Mouse (Mus musculus): Measurements from ENCODE around the gene Suclg2. TPM values are rescaled to one million over a fixed set of nuclear protein-coding genes. Genes with fewer than 3 reads are reported as not detected.
A peak's percentile ranks its signal among the peaks of the same experiment; 100 is the strongest.

Gene Suclg2
- polyA plus RNA-seq, 1 experiment from 2014 or later = 103 TPM

GRCm38 (mm10) chr6:95581893-95582292, 136.7 kb downstream of the Suclg2 start:
- DNase-seq (ENCODE audit: low spot score) = no peak

GRCm38 (mm10) chr6:95579792-95580191, 138.8 kb downstream of the Suclg2 start:
- Histone ChIP-seq H3K27ac (ENCODE audit: low read depth) (no peak overlapping the region), H3K9me3 (ENCODE audit: control insufficient read depth, low read length) (peaks cover 9% of the 10 kb centered on the region; the same call in 1 of the 2 replicates), H3K9ac (ENCODE audit: low read length) (no peak overlapping the region), H3K27me3 (replicated peaks; ENCODE audit: control insufficient read depth, insufficient read depth, low read length) (no peaks in the 10 kb centered on the region), H3K4me3 (ENCODE audit: low read depth, low read length) (no peak overlapping the region), H3K4me2 (ENCODE audit: low read length) (no peak overlapping the region), H3K36me3 (ENCODE audit: control insufficient read depth, insufficient read depth, low read length) (peaks cover 3% of the 10 kb centered on the region; the same call in 1 of the 2 replicates), H3K4me1 (replicated peaks; ENCODE audit: control insufficient read depth, insufficient read depth, low read length) (peaks cover 8% of the 10 kb centered on the region; the same call in 1 of the 2 replicates)
- ATAC-seq (replicated peaks; ENCODE audit: low FRiP score, low TSS enrichment, low read depth) (no peak), DNase-seq (ENCODE audit: low spot score) (no peak)
- WGBS = 69% methylated on average over 4 of the region's 4 CpGs

More at GRCm38 (mm10) chr6:95581893-95582292, 136.7 kb downstream of the Suclg2 start:
- Histone ChIP-seq H3K27me3 (replicated peaks; ENCODE audit: control insufficient read depth, insufficient read depth, low read length) (no peaks in the 10 kb centered on the region), H3K4me1 (replicated peaks; ENCODE audit: control insufficient read depth, insufficient read depth, low read length) (0 out of 2 replicates have a peak, but pooled peaks cover 3% of the 10 kb centered on the region), H3K36me3 (ENCODE audit: control insufficient read depth, insufficient read depth, low read length) (peaks cover under 1% of the 10 kb centered on the region; the same call in 1 of the 2 replicates), H3K9me3 (ENCODE audit: control insufficient read depth, low read length) (peaks cover 9% of the 10 kb centered on the region; the same call in 1 of the 2 replicates), H3K27ac (ENCODE audit: low read depth) (no peak overlapping the region), H3K9ac (ENCODE audit: low read length) (no peak overlapping the region), H3K4me3 (ENCODE audit: low read depth, low read length) (no peak overlapping the region), H3K4me2 (ENCODE audit: low read length) (no peak overlapping the region)
- no peak for ATAC-seq (replicated peaks; ENCODE audit: low FRiP score, low TSS enrichment, low read depth)
- WGBS = 74% methylated on average over 3 of the region's 3 CpGs

DNA sequence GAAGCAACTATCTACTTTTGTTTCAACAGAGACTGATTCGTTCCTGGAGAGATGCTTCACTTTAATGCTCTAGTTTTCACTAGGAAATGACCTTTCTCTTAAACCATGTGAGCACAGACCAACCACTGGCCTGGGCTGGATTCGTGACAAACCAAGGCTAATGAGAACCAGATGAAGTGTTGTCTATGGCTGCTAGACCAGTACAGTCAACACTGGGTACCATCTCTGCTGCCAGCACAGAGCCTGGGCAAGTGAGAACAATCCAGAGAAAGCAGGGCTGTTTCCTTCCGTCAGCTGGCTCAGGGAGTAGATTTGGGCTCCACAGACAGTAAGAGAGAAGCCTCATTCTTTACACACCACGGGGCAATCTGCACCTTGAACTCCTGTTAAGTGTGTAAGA, 143.1 kb downstream of the Suclg2 start:
- Histone ChIP-seq H3K36me3 (ENCODE audit: control insufficient read depth, insufficient read depth, low read length) (0 out of 2 replicates have a peak, but pooled peaks cover 3% of the 10 kb centered on the region), H3K4me2 (ENCODE audit: low read length) (no peak overlapping the region), H3K9me3 (ENCODE audit: control insufficient read depth, low read length) (no peaks in the 10 kb centered on the region), H3K27me3 (replicated peaks; ENCODE audit: control insufficient read depth, insufficient read depth, low read length) (no peaks in the 10 kb centered on the region), H3K4me3 (ENCODE audit: low read depth, low read length) (no peak overlapping the region), H3K4me1 (replicated peaks; ENCODE audit: control insufficient read depth, insufficient read depth, low read length) (peaks cover 12% of the 10 kb centered on the region; the same call in 1 of the 2 replicates), H3K9ac (ENCODE audit: low read length) (no peak overlapping the region), H3K27ac (ENCODE audit: low read depth) (no peak overlapping the region)
- ATAC-seq (replicated peaks; ENCODE audit: low FRiP score, low TSS enrichment, low read depth) (no peak), DNase-seq (ENCODE audit: low spot score) (no peak)
- 54% methylated on average over 4 of the region's 4 CpGs for WGBS

- Histone ChIP-seq H3K36me3 (ENCODE audit: control insufficient read depth, insufficient read depth, low read length) (0 out of 2 replicates have a peak, but pooled peaks cover 3% of the 10 kb centered on the region), H3K4me3 (ENCODE audit: low read depth, low read length) (no peak overlapping the region), H3K4me2 (ENCODE audit: low read length) (no peak overlapping the region), H3K9me3 (ENCODE audit: control insufficient read depth, low read length) (no peaks in the 10 kb centered on the region), H3K9ac (ENCODE audit: low read length) (no peak overlapping the region), H3K27ac (ENCODE audit: low read depth) (peak overlapping the region; percentile 10; the same call in 1 of the 2 replicates), H3K27me3 (replicated peaks; ENCODE audit: control insufficient read depth, insufficient read depth, low read length) (no peaks in the 10 kb centered on the region), H3K4me1 (replicated peaks; ENCODE audit: control insufficient read depth, insufficient read depth, low read length) (peaks cover 12% of the 10 kb centered on the region; the same call in 1 of the 2 replicates)
- DNase-seq (ENCODE audit: low spot score) (no peak), ATAC-seq (replicated peaks; ENCODE audit: low FRiP score, low TSS enrichment, low read depth) (no peak)
- WGBS = 34% methylated on average over 3 of the region's 3 CpGs
These were observed 143.7 kb downstream of the Suclg2 start for GRCm38 (mm10) chr6:95574867-95575266.

DNA sequence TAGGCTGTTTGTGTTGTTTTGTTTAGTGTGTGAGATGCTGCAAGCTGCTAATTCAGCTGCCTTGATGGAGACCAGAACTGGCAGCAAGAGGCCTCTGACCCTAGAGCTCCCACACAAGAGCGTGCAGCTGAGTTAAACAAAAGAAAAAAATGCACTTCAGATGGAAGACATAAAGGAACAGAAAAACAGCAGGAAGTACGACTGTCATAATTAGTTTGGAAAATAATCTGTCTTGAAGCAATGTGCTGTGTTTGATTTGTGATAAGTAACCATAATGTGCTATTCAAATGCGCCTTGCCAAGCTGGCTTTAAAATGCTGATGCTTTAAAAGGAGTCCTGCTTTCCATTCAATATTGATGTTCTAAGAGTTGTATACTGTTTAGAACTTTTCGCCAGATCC, 144.2 kb downstream of the Suclg2 start:
- H3K4me3 ChIP-seq (ENCODE audit: low read depth, low read length) = no peak overlapping the region
- DNase-seq (ENCODE audit: low spot score) (no peak), ATAC-seq (replicated peaks; ENCODE audit: low FRiP score, low TSS enrichment, low read depth) (no peak)
- no peaks in the 10 kb centered on the region for H3K9me3 ChIP-seq (ENCODE audit: control insufficient read depth, low read length)
- H3K36me3 ChIP-seq (ENCODE audit: control insufficient read depth, insufficient read depth, low read length) = 0 out of 2 replicates have a peak, but pooled peaks cover 3% of the 10 kb centered on the region
- peak overlapping the region; percentile 10; the same call in 1 of the 2 replicates for H3K27ac ChIP-seq (ENCODE audit: low read depth)
- H3K4me2 ChIP-seq (ENCODE audit: low read length) = no peak overlapping the region
- H3K9ac ChIP-seq (ENCODE audit: low read length) = no peak overlapping the region
- no peaks in the 10 kb centered on the region for H3K27me3 ChIP-seq (replicated peaks; ENCODE audit: control insufficient read depth, insufficient read depth, low read length)
- H3K4me1 ChIP-seq (replicated peaks; ENCODE audit: control insufficient read depth, insufficient read depth, low read length) = peaks cover 9% of the 10 kb centered on the region; the same call in 1 of the 2 replicates
- 26% methylated on average over 4 of the region's 4 CpGs for WGBS

DNA sequence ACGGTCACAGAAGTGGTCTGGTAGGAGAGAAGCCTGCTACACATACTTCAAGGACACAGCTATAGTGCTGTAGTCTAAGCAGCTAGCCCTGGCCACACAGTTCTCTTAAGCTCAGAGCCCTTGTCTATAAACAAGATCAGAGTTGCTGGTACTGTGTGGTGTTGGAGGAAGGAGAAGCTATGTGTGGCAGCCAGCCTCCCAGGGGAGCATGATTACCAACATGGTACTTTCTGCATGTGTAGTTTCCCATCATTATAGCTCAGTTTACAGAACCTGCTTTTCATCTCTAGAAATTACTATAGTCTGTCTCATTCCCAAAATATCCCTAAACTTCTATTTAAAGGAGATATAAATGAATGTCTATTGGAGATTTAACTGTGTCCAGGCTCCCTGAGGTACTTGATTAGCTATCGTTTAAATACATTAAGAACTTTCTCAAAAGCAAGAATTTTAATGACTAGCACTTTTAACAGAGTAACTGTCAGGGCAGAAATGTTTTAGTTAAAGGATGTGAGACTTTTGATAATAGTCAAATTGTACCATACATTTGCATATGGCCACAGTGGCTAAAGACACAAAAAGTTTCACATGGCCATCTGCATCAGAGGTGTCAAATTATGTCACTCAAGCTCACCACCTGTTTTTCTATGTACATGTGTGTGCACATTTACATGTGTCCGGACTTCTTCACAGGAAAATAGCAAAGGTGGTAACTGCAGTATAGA, 145.4 kb downstream of the Suclg2 start:
- Histone ChIP-seq H3K4me3 (ENCODE audit: low read depth, low read length) (no peak overlapping the region), H3K9me3 (ENCODE audit: control insufficient read depth, low read length) (no peaks in the 10 kb centered on the region), H3K27ac (ENCODE audit: low read depth) (no peak overlapping the region), H3K9ac (ENCODE audit: low read length) (no peak overlapping the region), H3K36me3 (ENCODE audit: control insufficient read depth, insufficient read depth, low read length) (0 out of 2 replicates have a peak, but pooled peaks cover 9% of the 10 kb centered on the region), H3K4me1 (replicated peaks; ENCODE audit: control insufficient read depth, insufficient read depth, low read length) (peaks cover 9% of the 10 kb centered on the region; the same call in 1 of the 2 replicates), H3K27me3 (replicated peaks; ENCODE audit: control insufficient read depth, insufficient read depth, low read length) (no peaks in the 10 kb centered on the region), H3K4me2 (ENCODE audit: low read length) (no peak overlapping the region)
- ATAC-seq (replicated peaks; ENCODE audit: low FRiP score, low TSS enrichment, low read depth) (no peak), DNase-seq (ENCODE audit: low spot score) (no peak)
- 86% methylated on average over 3 of the region's 3 CpGs for WGBS

DNA sequence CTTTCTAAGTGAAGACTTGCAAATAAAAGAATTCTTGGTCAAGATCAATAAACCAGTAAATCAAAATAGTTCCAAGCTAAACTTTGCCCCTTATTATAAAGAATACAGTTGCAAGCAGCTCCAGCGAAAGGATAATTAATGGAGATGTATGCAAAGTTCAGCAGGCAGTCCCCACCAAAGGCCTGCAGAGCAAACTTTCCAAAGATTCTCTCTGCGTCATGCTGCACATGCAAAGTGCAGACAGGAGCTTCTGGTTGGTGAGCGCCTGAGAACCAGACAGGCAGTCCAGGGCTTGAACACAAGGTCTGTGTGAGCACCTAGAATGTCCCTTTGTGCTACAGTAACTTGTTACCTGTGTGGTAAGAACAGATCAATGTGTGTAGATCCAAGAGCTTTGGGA, 147.0 kb downstream of the Suclg2 start:
- Histone ChIP-seq H3K9ac (ENCODE audit: low read length) (no peak overlapping the region), H3K4me1 (replicated peaks; ENCODE audit: control insufficient read depth, insufficient read depth, low read length) (peaks cover 9% of the 10 kb centered on the region; the same call in 1 of the 2 replicates)

DNA sequence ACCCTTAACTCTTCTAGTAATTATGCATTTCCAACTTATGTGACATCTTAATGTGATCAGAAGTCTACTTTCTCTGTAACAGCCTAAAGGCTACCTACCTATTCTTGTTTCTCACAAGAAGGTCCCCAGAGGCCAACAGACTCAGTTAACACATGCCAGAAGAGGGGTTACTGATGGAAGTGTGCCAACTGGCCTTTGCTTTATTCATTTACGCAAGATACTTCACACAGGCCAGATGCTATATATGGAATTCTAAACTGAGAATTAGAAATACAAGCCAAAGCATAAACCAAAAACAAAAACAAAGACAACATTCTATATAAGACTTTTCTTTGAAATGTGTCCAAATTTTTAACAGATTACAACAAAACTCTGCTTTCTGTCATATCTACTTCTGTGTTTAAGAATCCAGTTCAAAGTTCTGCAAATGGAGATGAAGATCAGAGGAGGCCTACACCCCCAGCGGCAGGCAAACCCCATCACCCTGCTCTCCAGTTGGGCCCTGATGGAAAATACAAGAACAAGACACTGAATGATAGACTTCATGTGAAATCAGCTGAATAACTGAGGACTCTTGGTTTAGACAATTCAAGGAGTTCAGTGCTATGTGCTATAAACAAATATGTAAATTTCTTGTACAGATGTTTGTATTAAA, 155.1 kb downstream of the Suclg2 start:
- WGBS = 82% methylated on average over 2 of the region's 2 CpGs
- ATAC-seq (replicated peaks; ENCODE audit: low FRiP score, low TSS enrichment, low read depth) = no peak
- no peak for DNase-seq (ENCODE audit: low spot score)

More for the DNA sequence above, 147.0 kb downstream of the Suclg2 start:
- Histone ChIP-seq H3K4me3 (ENCODE audit: low read depth, low read length) (no peak overlapping the region), H3K9me3 (ENCODE audit: control insufficient read depth, low read length) (no peaks in the 10 kb centered on the region), H3K36me3 (ENCODE audit: control insufficient read depth, insufficient read depth, low read length) (0 out of 2 replicates have a peak, but pooled peaks cover 6% of the 10 kb centered on the region), H3K4me2 (ENCODE audit: low read length) (no peak overlapping the region), H3K27ac (ENCODE audit: low read depth) (no peak overlapping the region), H3K27me3 (replicated peaks; ENCODE audit: control insufficient read depth, insufficient read depth, low read length) (no peaks in the 10 kb centered on the region)
- WGBS = 64% methylated on average over 3 of the region's 3 CpGs
- ATAC-seq (replicated peaks; ENCODE audit: low FRiP score, low TSS enrichment, low read depth) = no peak
- no peak for DNase-seq (ENCODE audit: low spot score)

More for the DNA sequence above, 155.1 kb downstream of the Suclg2 start:
- Histone ChIP-seq H3K9me3 (ENCODE audit: control insufficient read depth, low read length) (no peaks in the 10 kb centered on the region), H3K27ac (ENCODE audit: low read depth) (no peak overlapping the region), H3K27me3 (replicated peaks; ENCODE audit: control insufficient read depth, insufficient read depth, low read length) (no peaks in the 10 kb centered on the region), H3K36me3 (ENCODE audit: control insufficient read depth, insufficient read depth, low read length) (no peaks in the 10 kb centered on the region), H3K4me3 (ENCODE audit: low read depth, low read length) (no peak overlapping the region), H3K4me2 (ENCODE audit: low read length) (no peak overlapping the region), H3K4me1 (replicated peaks; ENCODE audit: control insufficient read depth, insufficient read depth, low read length) (no peaks in the 10 kb centered on the region), H3K9ac (ENCODE audit: low read length) (no peak overlapping the region)

Measured in intestine, embryonic 14.5 days (tissue).